Mouse (Mus musculus): ENCODE measurements around the gene Hist1h2ab. TPM values are rescaled to one million over a fixed set of nuclear protein-coding genes. Genes with fewer than 3 reads are reported as not detected.
"Not testable (repeated sequence)": the region's sequence is repeated elsewhere in the genome, so short reads cannot be mapped to it uniquely, and the experiment has no call there.

Hist1h2ab gene
- total RNA-seq, 1 experiment from 2014 or later = 76.6 TPM

- DNase-seq = no peak
Measured at GRCm38 (mm10) chr13:23753314-23754078, 2.6 kb downstream of the Hist1h2ab start.

- DNase-seq = no peak
Measured at GRCm38 (mm10) chr13:23755000-23755399, 4.1 kb downstream of the Hist1h2ab start.

- DNase-seq = peak; percentile 68
Measured at GRCm38 (mm10) chr13:23756790-23757189, 5.9 kb downstream of the Hist1h2ab start, which contains the start of gene Hist1h4b. TSS of gene Hist1h4b (plus strand) at chr13:23757013.

GRCm38 (mm10) chr13:23757211-23757773 lies 6.4 kb downstream of the Hist1h2ab start:
- no peak for DNase-seq

- no peak for DNase-seq
Measured at GRCm38 (mm10) chr13:23757921-23758320, 7.0 kb downstream of the Hist1h2ab start.

GRCm38 (mm10) chr13:23759251-23759771 lies 8.4 kb downstream of the Hist1h2ab start:
- DNase-seq = no peak

GRCm38 (mm10) chr13:23759916-23760239 lies 9.0 kb downstream of the Hist1h2ab start:
- DNase-seq = no peak

- DNase-seq = no peak
Measured at GRCm38 (mm10) chr13:23760240-23760971, 9.5 kb downstream of the Hist1h2ab start.

GRCm38 (mm10) chr13:23760972-23761864 lies 10.3 kb downstream of the Hist1h2ab start, which contains the start of gene Hist1h4a:
TSS of gene Hist1h4a (minus strand) at chr13:23761230.
- DNase-seq = peak; percentile 98

GRCm38 (mm10) chr13:23761871-23762821 lies 11.2 kb downstream of the Hist1h2ab start, which contains the start of gene Hist1h3a:
TSS of gene Hist1h3a (minus strand) at chr13:23762386.
- DNase-seq = peak; percentile 47

- DNase-seq = no peak
Measured at GRCm38 (mm10) chr13:23763242-23763585, 12.3 kb downstream of the Hist1h2ab start.

GRCm38 (mm10) chr13:23763586-23764323 lies 12.8 kb downstream of the Hist1h2ab start, which contains the start of gene Hist1h1a:
TSS of gene Hist1h1a (plus strand) at chr13:23763666.
- peak; percentile 81 for DNase-seq

GRCm38 (mm10) chr13:23764324-23765171 lies 13.6 kb downstream of the Hist1h2ab start:
- no peak for DNase-seq

GRCm38 (mm10) chr13:23765172-23765513 lies 14.2 kb downstream of the Hist1h2ab start:
- DNase-seq = no peak

GRCm38 (mm10) chr13:23766772-23767171 lies 15.8 kb downstream of the Hist1h2ab start:
- DNase-seq = no peak

- no peak for DNase-seq
Measured at GRCm38 (mm10) chr13:23768834-23769397, 18.0 kb downstream of the Hist1h2ab start.

GRCm38 (mm10) chr13:23769613-23770012 lies 18.7 kb downstream of the Hist1h2ab start, which contains the start of gene Trim38:
TSS of gene Trim38 (plus strand) at chr13:23769913.
- DNase-seq = not testable (repeated sequence)

- peak; percentile 31 for DNase-seq
Measured at GRCm38 (mm10) chr13:23772561-23773313, 21.8 kb downstream of the Hist1h2ab start.

Data from adrenal gland, postnatal 25 days (tissue).